Mouse (Mus musculus) spleen, adult 2 months (tissue): Measurements from ENCODE around the gene Vopp1. TPM values are rescaled to one million over a fixed set of nuclear protein-coding genes. Genes with fewer than 3 reads are reported as not detected.

Experiments
- DNase-seq, 2 experiments: peaks; one replicate each; pipeline versions ENCODE4 v3.0.0 to v3.0.0-alpha.2; 2012 to 2021; ENCODE audit warnings: low spot score in 2 of 2, low read depth in 1 of 2
- H3K27ac ChIP-seq: fragments of 200-500 bp; 2 replicates; pipeline ENCODE4 v1.5.1; 2012; ENCODE audit warnings: low read length, inconsistent platforms; ENCODE audit not compliant: insufficient read depth
- H3K27me3 ChIP-seq: fragments of 200-500 bp; 2 replicates; pipeline ENCODE4 v1.6.1; 2012; ENCODE audit warnings: mild to moderate bottlenecking, moderate library complexity, low read length, inconsistent platforms; ENCODE audit not compliant: control insufficient read depth, insufficient read depth
- H3K36me3 ChIP-seq: fragments of 200-500 bp; 2 replicates; pipeline ENCODE4 v1.6.1; 2012; ENCODE audit warnings: mild to moderate bottlenecking, low read length, inconsistent platforms; ENCODE audit not compliant: control insufficient read depth, insufficient read depth
- H3K4me1 ChIP-seq: fragments of 200-500 bp; 2 replicates; pipeline ENCODE4 v1.6.1; 2011; ENCODE audit warnings: inconsistent platforms; ENCODE audit not compliant: control insufficient read depth, insufficient read depth, insufficient read length
- H3K4me3 ChIP-seq: fragments of 200-500 bp; 2 replicates; pipeline ENCODE4 v1.5.1; 2011; ENCODE audit warnings: mild to moderate bottlenecking, inconsistent platforms; ENCODE audit not compliant: insufficient read depth, insufficient read length; ENCODE audit errors: extremely low read depth
- CTCF ChIP-seq: fragments of 200-500 bp; IDR thresholded peaks from 2 replicates; pipeline ENCODE4 v1.5.1; 2011; ENCODE audit warnings: mild to moderate bottlenecking, inconsistent platforms; ENCODE audit not compliant: insufficient read depth, insufficient read length, insufficient replicate concordance; ENCODE audit errors: extremely low read depth
- POLR2A ChIP-seq: fragments of 200-500 bp; IDR thresholded peaks from 2 replicates; pipeline ENCODE4 v1.6.1; 2011; ENCODE audit warnings: low read depth, low read length, inconsistent platforms
- WGBS: fragments of 180-500 bp; shearing (Covaris S2); methylation state at CpG from one replicate; pipeline ENCODE4 v1.1.7; 2018; 5-methylcytosine and 5-hydroxymethylcytosine counted together
- polyA plus RNA-seq: library from polyadenylated mRNA; depleted of rRNA; stranded (reverse); fragments of >200 nt; gene quantifications from 2 replicates; pipeline ENCODE4 v1.2.3, GENCODE M21; 2012

Vopp1 gene
- polyA plus RNA-seq, 1 experiment, result 20.2 TPM

DNA sequence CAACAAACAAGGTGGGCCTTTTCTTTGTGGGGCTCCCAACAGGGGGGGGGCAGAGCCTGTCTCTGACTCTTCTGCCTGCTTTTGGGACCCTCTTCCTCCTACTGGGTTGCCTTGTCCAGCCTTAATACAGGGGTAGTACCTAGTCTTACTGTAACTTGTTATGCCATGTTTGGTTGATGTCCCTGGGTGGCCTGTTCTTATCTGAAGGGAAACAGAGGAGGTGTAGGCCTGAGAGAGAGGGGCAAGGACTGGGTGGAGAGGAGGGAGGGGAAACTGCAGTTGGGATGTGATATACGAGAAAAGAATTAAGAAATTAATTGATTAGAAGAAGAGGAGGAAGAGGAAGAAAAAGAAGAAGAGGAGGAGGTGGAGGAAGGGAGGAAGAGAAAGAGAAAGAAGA lies 58.7 kb downstream of the Vopp1 start:
- no peak overlapping the region for H3K4me3 ChIP-seq

DNA sequence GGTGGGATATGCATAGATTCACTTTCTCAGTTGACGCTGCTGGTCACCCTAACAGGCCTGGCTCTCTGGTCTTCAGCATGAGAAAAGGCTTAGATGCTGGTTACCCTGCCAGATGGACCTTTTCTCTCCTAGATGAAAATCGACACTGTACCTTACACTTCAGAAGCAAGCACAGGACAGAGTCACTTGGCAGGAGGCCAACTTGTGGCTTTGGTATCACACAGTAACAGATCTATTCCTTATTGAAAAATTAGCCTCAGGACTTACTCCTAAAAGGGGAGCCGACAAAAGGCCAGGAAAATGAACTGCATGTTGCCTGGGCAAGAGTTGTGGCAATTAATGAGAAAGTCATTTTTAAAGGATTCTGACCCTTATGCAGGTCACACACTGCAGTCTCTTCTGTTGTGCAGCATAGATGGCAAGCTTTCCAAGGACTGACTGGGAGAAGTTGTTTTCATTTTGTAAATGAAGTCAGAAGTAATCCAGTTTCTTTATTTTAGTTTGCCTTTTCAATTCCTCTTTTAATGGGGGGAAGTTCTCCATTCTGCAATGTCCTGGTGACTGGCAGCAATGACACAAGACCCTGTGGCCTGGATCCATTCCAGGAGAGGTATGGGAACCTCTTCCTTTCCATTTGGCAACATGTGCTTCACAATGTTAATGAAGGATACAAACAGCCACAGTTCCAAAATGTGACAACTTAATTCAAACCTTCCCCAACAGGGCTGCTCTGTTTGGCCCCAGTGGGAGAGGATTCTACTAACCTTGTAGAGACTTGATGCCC lies 59.7 kb downstream of the Vopp1 start:
- H3K4me1 ChIP-seq, result no peaks in the 10 kb centered on the region; the same call in 1 of the 2 replicates
- H3K36me3 ChIP-seq, result no peaks in the 10 kb centered on the region; the same call in 1 of the 2 replicates
- no peak for DNase-seq
- H3K27ac ChIP-seq, result peak overlapping the region; percentile 10; the same call in 1 of the 2 replicates
- no peak overlapping the region for H3K4me3 ChIP-seq
- TF ChIP-seq CTCF, result no peak
- no peaks in the 10 kb centered on the region for H3K27me3 ChIP-seq
- WGBS, result 54% methylated on average over 3 of the region's 3 CpGs

More for the DNA sequence above, 58.7 kb downstream of the Vopp1 start:
- Histone ChIP-seq H3K4me1 (no peaks in the 10 kb centered on the region; the same call in 1 of the 2 replicates), H3K27ac (no peak overlapping the region), H3K36me3 (no peaks in the 10 kb centered on the region; the same call in 1 of the 2 replicates), H3K27me3 (no peaks in the 10 kb centered on the region)
- no peak for DNase-seq
- TF ChIP-seq POLR2A (no peak), CTCF (no peak)
- WGBS, result 50% methylated on average over 1 of the region's 1 CpGs

DNA sequence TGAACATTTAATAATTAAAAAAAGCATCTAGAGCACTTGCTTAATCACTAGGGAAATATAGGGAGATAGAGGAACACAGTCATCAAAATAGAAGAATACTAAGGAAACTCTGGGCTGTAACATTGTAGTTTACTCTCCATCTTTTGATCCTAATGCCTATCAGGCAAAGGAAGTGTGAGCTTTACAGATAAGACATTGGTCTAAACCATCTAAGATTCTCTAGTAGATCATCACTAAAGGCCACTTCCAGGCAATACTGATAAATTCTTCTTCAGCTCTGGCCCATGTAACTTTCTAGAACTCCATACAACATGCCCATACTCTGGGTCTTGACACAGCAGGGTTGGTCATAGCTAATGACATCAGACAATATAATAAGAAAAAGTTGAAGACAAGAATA lies 61.9 kb downstream of the Vopp1 start:
- TF ChIP-seq POLR2A (no peak), CTCF (no peak)
- Histone ChIP-seq H3K4me3 (no peak overlapping the region), H3K27ac (no peak overlapping the region), H3K4me1 (no peaks in the 10 kb centered on the region; the same call in 1 of the 2 replicates), H3K36me3 (no peaks in the 10 kb centered on the region; the same call in 1 of the 2 replicates), H3K27me3 (no peaks in the 10 kb centered on the region)
- DNase-seq, result no peak

DNA sequence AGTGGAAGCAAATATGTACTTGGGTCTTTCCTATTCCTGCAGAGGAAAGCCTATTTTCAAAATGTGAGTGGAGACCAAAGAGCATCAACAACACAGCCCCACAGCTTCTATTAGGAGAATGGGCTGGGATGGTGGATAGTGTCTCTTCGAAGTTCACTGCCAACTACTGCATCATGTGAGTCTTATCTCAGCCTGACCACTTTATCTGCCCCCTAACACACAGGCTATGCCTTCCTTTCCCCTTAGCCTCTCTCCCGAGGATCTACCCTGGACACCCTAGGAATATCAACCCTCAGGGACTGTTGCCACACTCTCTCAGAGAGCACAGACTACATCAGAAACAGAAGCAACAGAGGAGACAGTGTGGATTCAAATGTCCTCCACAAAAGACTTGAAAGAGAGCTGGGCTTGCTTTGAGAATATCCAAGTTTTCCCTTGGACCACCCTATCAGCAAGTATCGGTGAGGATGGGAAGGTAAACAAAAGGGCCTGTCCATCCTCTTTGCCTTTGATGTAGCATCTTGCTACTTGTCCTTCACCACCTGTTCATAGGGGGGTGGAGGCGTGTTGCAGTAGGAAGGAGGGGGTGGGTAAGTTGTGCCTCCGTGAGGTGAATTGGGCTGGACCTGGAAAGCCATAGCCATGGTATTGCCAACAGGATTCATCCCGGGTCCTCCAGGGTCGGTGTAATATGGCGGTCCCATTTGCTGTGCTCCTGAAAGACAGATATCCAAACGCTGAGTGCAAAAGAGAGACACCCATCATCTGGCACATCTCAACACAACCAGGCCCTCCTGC lies 70.8 kb downstream of the Vopp1 start:
- Histone ChIP-seq H3K36me3 (no peaks in the 10 kb centered on the region), H3K4me3 (no peak overlapping the region), H3K27me3 (no peaks in the 10 kb centered on the region), H3K27ac (no peak overlapping the region), H3K4me1 (no peaks in the 10 kb centered on the region)
- no peak for TF ChIP-seq CTCF
- TF ChIP-seq POLR2A, result no peak
- no peak for DNase-seq
- 93% methylated on average over 9 of the region's 9 CpGs for WGBS

DNA sequence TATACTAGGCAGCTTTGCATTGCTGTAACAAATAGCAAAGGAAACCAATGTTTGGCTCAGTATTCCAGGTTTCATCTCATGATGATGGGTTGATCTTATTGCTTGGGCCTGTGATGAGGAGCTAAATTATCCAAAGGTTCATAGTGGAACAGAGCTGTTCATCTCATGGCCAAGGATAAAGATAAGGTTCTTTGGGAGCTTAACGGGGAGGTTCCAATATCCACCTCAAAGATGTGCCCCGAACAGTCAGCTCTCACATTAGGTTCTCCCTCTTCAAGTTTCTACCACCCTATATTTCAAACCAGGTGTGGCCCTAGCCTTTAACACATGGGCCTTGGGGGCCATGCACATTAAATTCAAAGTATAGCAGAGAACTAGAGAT lies 79.2 kb downstream of the Vopp1 start:
- WGBS, result 75% methylated on average over 2 of the region's 2 CpGs
- Histone ChIP-seq H3K36me3 (no peaks in the 10 kb centered on the region), H3K4me1 (no peaks in the 10 kb centered on the region), H3K27ac (no peak overlapping the region), H3K27me3 (no peaks in the 10 kb centered on the region), H3K4me3 (no peak overlapping the region)
- no peak for DNase-seq
- no peak for TF ChIP-seq POLR2A
- TF ChIP-seq CTCF, result no peak

DNA sequence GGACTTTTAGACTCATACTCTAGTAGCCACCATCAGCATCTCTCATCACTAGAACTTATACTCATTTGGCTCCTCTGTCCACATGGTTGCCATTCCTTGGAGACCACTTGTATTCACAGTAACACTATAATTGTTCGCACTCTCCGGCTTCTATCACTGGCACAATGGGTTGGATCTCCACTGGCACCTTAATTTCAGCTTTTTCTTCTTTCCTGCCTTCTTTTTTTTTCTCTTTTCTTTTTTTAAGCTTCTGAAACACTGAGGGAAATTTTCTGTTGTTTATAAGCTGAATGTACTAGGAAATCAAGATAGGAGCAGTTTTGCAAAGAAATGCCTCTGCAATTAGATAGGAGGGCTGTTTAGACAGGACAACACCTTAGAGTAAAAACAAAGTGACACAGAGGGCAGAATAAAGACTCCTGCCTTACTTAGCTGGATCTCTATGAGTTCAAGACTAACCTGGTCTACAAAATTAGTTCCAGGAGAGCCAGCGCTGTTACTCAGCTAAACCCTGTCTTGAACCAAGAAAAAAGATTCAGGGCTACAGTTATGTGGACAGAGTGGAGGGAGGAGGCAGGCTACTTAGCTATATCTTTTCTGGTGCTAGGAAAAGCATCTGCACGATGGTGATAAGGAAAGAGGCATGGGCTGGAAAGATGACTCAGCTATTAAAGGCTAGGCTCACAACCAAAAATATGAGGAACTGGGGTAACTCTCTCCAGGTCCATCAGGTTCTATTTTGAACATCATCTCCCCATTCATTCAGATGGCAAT lies 79.8 kb downstream of the Vopp1 start:
- no peaks in the 10 kb centered on the region for H3K36me3 ChIP-seq
- DNase-seq, result no peak
- TF ChIP-seq POLR2A (no peak), CTCF (no peak)
- WGBS, result 55% methylated on average over 4 of the region's 4 CpGs
- no peaks in the 10 kb centered on the region for H3K4me1 ChIP-seq
- H3K4me3 ChIP-seq, result no peak overlapping the region
- H3K27me3 ChIP-seq, result no peaks in the 10 kb centered on the region
- H3K27ac ChIP-seq, result no peak overlapping the region
